Mouse (Mus musculus): ENCODE data around the gene Lrp8. TPM values are rescaled to one million over a fixed set of nuclear protein-coding genes. Genes with fewer than 3 reads are reported as not detected.

Gene Lrp8
- polyA plus RNA-seq, 1 experiment from 2014 or later: 3.1 TPM

Other genes starting within 250 kb of the Lrp8 start
- gene Dmrtb1, start 118.0 kb upstream of the Lrp8 start, polyA plus RNA-seq (2015; fragmentation: Nextera tagmentation; extraction: Ambion mirVana): 0.10 TPM in 1 of 2 replicates, not detected in the other
- gene Magoh, start 77.5 kb downstream of the Lrp8 start, polyA plus RNA-seq (2015; fragmentation: Nextera tagmentation; extraction: Ambion mirVana): 181 and 193 TPM in 2 replicates
- 115 and 118 TPM in 2 replicates for gene 0610037L13Rik, start 87.6 kb downstream of the Lrp8 start, polyA plus RNA-seq (2015; fragmentation: Nextera tagmentation; extraction: Ambion mirVana)
- 58.7 and 62.0 TPM in 2 replicates for gene Cpt2, start 121.3 kb downstream of the Lrp8 start, polyA plus RNA-seq (2015; fragmentation: Nextera tagmentation; extraction: Ambion mirVana)
- gene Slc1a7, start 166.1 kb downstream of the Lrp8 start, polyA plus RNA-seq (2015; fragmentation: Nextera tagmentation; extraction: Ambion mirVana): 0.08 and 0.21 TPM in 2 replicates

Measured in stomach, embryonic 15.5 days (tissue).